Mouse (Mus musculus) cerebellum, adult 9-11 months (tissue): ENCODE results near the gene Gpd1.
"Not testable (repeated sequence)": the region's sequence is repeated elsewhere in the genome, so short reads cannot be mapped to it uniquely, and the experiment has no call there.

Source experiments
- DNase-seq: peaks from one replicate; pipeline ENCODE4 v3.0.0; 2022

The Gpd1 gene

GRCm38 (mm10) chr15:99723120-99723514 is 5.8 kb downstream of the Gpd1 start:
- peak; percentile 58 for DNase-seq

- DNase-seq: peak; percentile 82
These were observed 6.4 kb downstream of the Gpd1 start for GRCm38 (mm10) chr15:99723515-99724291.

- peak; percentile 85 for DNase-seq
These were observed 7.1 kb downstream of the Gpd1 start for GRCm38 (mm10) chr15:99724292-99725021.

GRCm38 (mm10) chr15:99725341-99726155 is 8.2 kb downstream of the Gpd1 start, which contains the start of gene Cox14:
Gene Cox14, plus strand, starts transcription at chr15:99725618.
- DNase-seq: peak; percentile 99

GRCm38 (mm10) chr15:99726549-99726948 is 9.2 kb downstream of the Gpd1 start:
- DNase-seq: no peak

GRCm38 (mm10) chr15:99727039-99727438 is 9.7 kb downstream of the Gpd1 start:
- not testable (repeated sequence) for DNase-seq

GRCm38 (mm10) chr15:99727525-99727924 is 10.2 kb downstream of the Gpd1 start:
- DNase-seq: no peak

GRCm38 (mm10) chr15:99728211-99728610 is 10.9 kb downstream of the Gpd1 start:
- no peak for DNase-seq

- DNase-seq: no peak
These were observed 11.9 kb downstream of the Gpd1 start for GRCm38 (mm10) chr15:99729056-99729783.

GRCm38 (mm10) chr15:99731167-99731566 is 13.9 kb downstream of the Gpd1 start:
- no peak for DNase-seq

GRCm38 (mm10) chr15:99731678-99732077 is 14.4 kb downstream of the Gpd1 start:
- DNase-seq: no peak

- DNase-seq: no peak
These were observed 15.9 kb downstream of the Gpd1 start for GRCm38 (mm10) chr15:99733186-99733585.

GRCm38 (mm10) chr15:99735631-99736030 is 18.3 kb downstream of the Gpd1 start:
- peak; percentile 100 for DNase-seq

GRCm38 (mm10) chr15:99736675-99737074 is 19.4 kb downstream of the Gpd1 start:
- DNase-seq: no peak

GRCm38 (mm10) chr15:99740229-99740628 is 22.9 kb downstream of the Gpd1 start:
- peak; percentile 42 for DNase-seq

- DNase-seq: no peak
These were observed 36.9 kb downstream of the Gpd1 start for GRCm38 (mm10) chr15:99754204-99754603.

- no peak for DNase-seq
These were observed 50.2 kb downstream of the Gpd1 start for GRCm38 (mm10) chr15:99767467-99767866.

GRCm38 (mm10) chr15:99768761-99769160 is 51.4 kb downstream of the Gpd1 start:
- DNase-seq: no peak

GRCm38 (mm10) chr15:99771004-99771500 is 53.7 kb downstream of the Gpd1 start:
- no peak for DNase-seq

GRCm38 (mm10) chr15:99771601-99772276 is 54.4 kb downstream of the Gpd1 start:
- DNase-seq: peak; percentile 49

- DNase-seq: peak; percentile 85
These were observed 55.1 kb downstream of the Gpd1 start for GRCm38 (mm10) chr15:99772277-99772880.

GRCm38 (mm10) chr15:99772881-99772924 is 55.4 kb downstream of the Gpd1 start, which contains the start of gene Cers5:
Gene Cers5, minus strand, starts transcription at chr15:99772885.
- not testable (repeated sequence) for DNase-seq
